Mouse (Mus musculus) thymus, postnatal 25 days (tissue): Measurements from ENCODE around the gene Adamts17.
A peak's percentile ranks its signal among the peaks of the same experiment; 100 is the strongest.

Experiments
- DNase-seq: peaks from one replicate; pipeline ENCODE4 v3.0.0; 2022

The Adamts17 gene

GRCm38 (mm10) chr7:66976371-66976770 lies 136.8 kb downstream of the Adamts17 start:
- DNase-seq = no peak

- DNase-seq = no peak
These were observed 142.1 kb downstream of the Adamts17 start for GRCm38 (mm10) chr7:66981591-66981990.

GRCm38 (mm10) chr7:66982084-66982483 lies 142.5 kb downstream of the Adamts17 start:
- DNase-seq = no peak

- DNase-seq = no peak
These were observed 148.1 kb downstream of the Adamts17 start for GRCm38 (mm10) chr7:66987671-66988070.

- DNase-seq = no peak
These were observed 148.9 kb downstream of the Adamts17 start for GRCm38 (mm10) chr7:66988441-66988840.

- no peak for DNase-seq
These were observed 150.0 kb downstream of the Adamts17 start for GRCm38 (mm10) chr7:66989357-66990045.

- no peak for DNase-seq
These were observed 159.3 kb downstream of the Adamts17 start for GRCm38 (mm10) chr7:66998821-66999220.

- DNase-seq = no peak
These were observed 164.1 kb downstream of the Adamts17 start for GRCm38 (mm10) chr7:67003648-67004047.

GRCm38 (mm10) chr7:67004220-67004619 lies 164.7 kb downstream of the Adamts17 start:
- DNase-seq = no peak

GRCm38 (mm10) chr7:67009841-67010240 lies 170.3 kb downstream of the Adamts17 start:
- DNase-seq = no peak

GRCm38 (mm10) chr7:67012011-67012751 lies 172.6 kb downstream of the Adamts17 start:
- no peak for DNase-seq

- DNase-seq = no peak
These were observed 173.8 kb downstream of the Adamts17 start for GRCm38 (mm10) chr7:67013211-67013895.

GRCm38 (mm10) chr7:67019937-67020336 lies 180.4 kb downstream of the Adamts17 start:
- DNase-seq = peak; percentile 25

- no peak for DNase-seq
These were observed 186.9 kb downstream of the Adamts17 start for GRCm38 (mm10) chr7:67026114-67027070.

GRCm38 (mm10) chr7:67027216-67027615 lies 187.7 kb downstream of the Adamts17 start:
- no peak for DNase-seq

- DNase-seq = no peak
These were observed 188.2 kb downstream of the Adamts17 start for GRCm38 (mm10) chr7:67027696-67028095.

GRCm38 (mm10) chr7:67028902-67029301 lies 189.4 kb downstream of the Adamts17 start:
- DNase-seq = no peak

- DNase-seq = no peak
These were observed 189.9 kb downstream of the Adamts17 start for GRCm38 (mm10) chr7:67029481-67029880.

GRCm38 (mm10) chr7:67031284-67031683 lies 191.7 kb downstream of the Adamts17 start:
- DNase-seq = no peak

GRCm38 (mm10) chr7:67032616-67033015 lies 193.1 kb downstream of the Adamts17 start:
- no peak for DNase-seq

- no peak for DNase-seq
These were observed 194.8 kb downstream of the Adamts17 start for GRCm38 (mm10) chr7:67034369-67034768.

GRCm38 (mm10) chr7:67035246-67035645 lies 195.7 kb downstream of the Adamts17 start:
- DNase-seq = no peak

GRCm38 (mm10) chr7:67035661-67036060 lies 196.1 kb downstream of the Adamts17 start:
- DNase-seq = no peak
